Mouse (Mus musculus) frontal cortex, adult 2 months (tissue): ENCODE results near the gene Mfsd12. TPM values are rescaled to one million over a fixed set of nuclear protein-coding genes. Genes with fewer than 3 reads are reported as not detected.

ENCODE experiments used
- DNase-seq, 2 experiments: peaks; one replicate each; pipeline ENCODE4 v3.0.0; 2022; ENCODE audit warnings: low spot score in 1 of 2; ENCODE audit errors: extremely low spot score in 1 of 2
- polyA plus RNA-seq: library from polyadenylated mRNA; depleted of rRNA; stranded (reverse); fragments of >200 nt; gene quantifications from 2 replicates; pipeline ENCODE4 v1.2.3, GENCODE M21; 2012

Mfsd12 gene
- polyA plus RNA-seq, 1 experiment = 27.5 TPM

- no peak for DNase-seq
These were observed 39.5 kb downstream of the Mfsd12 start for GRCm38 (mm10) chr10:81396749-81397148.

GRCm38 (mm10) chr10:81399296-81399695 is 42.0 kb downstream of the Mfsd12 start:
- no peak for DNase-seq

GRCm38 (mm10) chr10:81399798-81400308 is 42.6 kb downstream of the Mfsd12 start:
- DNase-seq = no peak

- DNase-seq = no peak
These were observed 43.3 kb downstream of the Mfsd12 start for GRCm38 (mm10) chr10:81400371-81401204.

- peak in 1 of 2 experiments; percentile 38 for DNase-seq
These were observed 43.9 kb downstream of the Mfsd12 start for GRCm38 (mm10) chr10:81401205-81401520.

- DNase-seq = peak in 1 of 2 experiments; percentile 66
These were observed 44.4 kb downstream of the Mfsd12 start for GRCm38 (mm10) chr10:81401521-81402226.

- no peak for DNase-seq
These were observed 45.0 kb downstream of the Mfsd12 start for GRCm38 (mm10) chr10:81402227-81402765.

- no peak for DNase-seq
These were observed 46.2 kb downstream of the Mfsd12 start for GRCm38 (mm10) chr10:81403511-81403910.

- DNase-seq = no peak
These were observed 46.8 kb downstream of the Mfsd12 start for GRCm38 (mm10) chr10:81404082-81404481.

GRCm38 (mm10) chr10:81404720-81405119 is 47.4 kb downstream of the Mfsd12 start:
- no peak for DNase-seq

GRCm38 (mm10) chr10:81405588-81406201 is 48.4 kb downstream of the Mfsd12 start:
- peak in 1 of 2 experiments; percentile 74 for DNase-seq

- no peak for DNase-seq
These were observed 49.5 kb downstream of the Mfsd12 start for GRCm38 (mm10) chr10:81406504-81407440.

GRCm38 (mm10) chr10:81407539-81408423 is 50.5 kb downstream of the Mfsd12 start:
- DNase-seq = peak in 1 of 2 experiments; percentile 85

- no peak for DNase-seq
These were observed 51.1 kb downstream of the Mfsd12 start for GRCm38 (mm10) chr10:81408424-81408729.

GRCm38 (mm10) chr10:81408871-81409291 is 51.6 kb downstream of the Mfsd12 start:
- peak in 1 of 2 experiments; percentile 70 for DNase-seq

- no peak for DNase-seq
These were observed 52.0 kb downstream of the Mfsd12 start for GRCm38 (mm10) chr10:81409330-81409729.

GRCm38 (mm10) chr10:81410350-81410749 is 53.1 kb downstream of the Mfsd12 start:
- no peak for DNase-seq

- DNase-seq = no peak
These were observed 53.7 kb downstream of the Mfsd12 start for GRCm38 (mm10) chr10:81410981-81411380.
